Mouse (Mus musculus): Measurements from ENCODE around the gene Pdzd7.

Gene Pdzd7

DNA sequence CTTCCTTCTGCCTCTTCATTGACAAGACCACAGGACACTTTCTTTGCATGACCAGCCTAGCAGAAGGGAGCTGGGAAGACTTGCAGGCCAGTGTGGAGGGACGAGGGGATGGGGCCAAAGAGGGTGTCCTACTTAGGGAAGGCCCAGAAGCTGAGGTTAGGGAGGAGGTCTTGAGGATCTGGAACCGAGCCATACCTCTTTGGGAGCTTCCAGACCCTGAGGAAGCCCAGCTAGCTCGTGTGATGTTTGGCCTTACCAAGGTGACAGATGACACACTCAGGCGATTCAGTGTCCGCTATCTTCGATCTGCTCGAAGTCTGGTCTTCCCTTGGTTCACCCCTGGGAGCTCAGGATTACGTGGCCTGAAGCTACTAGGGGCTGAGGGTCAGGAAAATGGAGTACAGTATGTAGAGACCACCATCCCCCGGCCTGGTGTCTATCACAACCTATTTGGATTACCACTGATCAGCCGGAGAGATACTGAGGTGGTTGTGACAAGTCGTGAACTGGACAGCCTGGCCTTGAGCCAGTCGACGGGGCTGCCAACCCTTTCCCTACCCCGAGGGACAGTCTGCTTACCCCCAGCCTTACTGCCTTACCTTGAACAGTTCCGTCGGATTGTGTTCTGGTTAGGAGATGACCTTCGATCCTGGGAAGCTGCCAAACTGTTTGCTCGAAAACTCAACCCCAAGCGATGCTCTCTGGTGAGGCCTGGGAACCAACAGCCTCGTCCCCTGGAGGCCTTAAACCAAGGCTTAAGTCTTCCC is 37.9 kb downstream of the Pdzd7 start:
- DNase-seq = no peak

DNA sequence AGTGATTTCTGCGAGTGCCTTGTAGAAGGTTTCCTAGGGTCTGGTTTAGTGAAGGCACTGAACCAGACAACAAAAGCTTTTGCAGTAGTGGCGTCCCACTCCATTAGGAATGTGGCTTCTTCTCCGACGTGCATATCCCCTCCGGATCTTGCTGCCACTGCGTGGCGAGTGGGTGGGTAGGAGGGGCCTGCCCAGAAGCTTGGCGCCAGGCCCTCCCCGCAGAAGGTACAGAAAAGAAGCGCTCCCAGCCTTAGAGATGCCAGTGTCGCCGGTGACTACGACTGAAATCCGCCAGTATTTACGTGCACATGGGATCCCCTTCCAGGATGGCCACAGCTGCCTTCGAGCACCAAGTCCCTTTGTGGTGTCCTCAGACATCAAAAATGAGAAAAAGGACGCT is 38.5 kb downstream of the Pdzd7 start:
- DNase-seq = no peak

DNA sequence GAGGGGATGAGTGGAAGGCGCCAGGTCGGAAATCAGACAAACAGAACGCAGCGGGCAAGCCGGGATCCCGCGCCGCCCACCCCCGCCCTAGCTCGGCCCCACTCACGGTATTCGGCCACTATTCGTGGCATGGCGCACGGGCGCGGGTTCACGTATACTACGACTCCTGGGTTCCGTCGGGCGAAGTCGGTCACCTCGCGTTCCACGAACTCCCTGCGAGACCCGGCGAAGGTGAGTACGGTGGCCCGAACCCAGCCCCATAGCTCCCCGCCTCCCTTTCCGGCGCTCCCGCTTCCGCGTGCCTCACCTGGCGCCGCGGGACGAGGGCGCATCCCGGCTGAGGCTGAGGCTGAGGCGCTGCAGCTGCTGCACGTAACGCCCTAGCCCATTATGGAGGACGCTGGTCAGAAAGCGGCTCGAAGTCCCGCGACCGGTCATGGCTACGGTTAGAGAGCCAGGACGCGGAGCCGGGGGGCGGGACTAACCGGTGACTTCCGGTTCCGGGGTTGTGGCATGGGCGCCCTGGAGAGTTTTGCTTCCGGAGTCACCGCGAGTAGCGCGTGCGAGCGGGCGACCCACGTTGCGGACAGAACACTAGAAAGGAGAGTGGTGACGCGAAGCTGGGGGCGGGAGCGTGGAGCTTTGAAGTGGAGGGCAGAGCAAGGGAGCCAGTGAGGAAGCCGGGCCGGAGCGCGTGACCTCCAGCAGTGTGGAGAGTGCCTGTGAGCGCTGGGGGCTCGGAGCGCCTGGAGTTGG is 39.4 kb downstream of the Pdzd7 start, which contains the start of gene Mrpl43:
Mrpl43 (minus strand) TSS at position 486 of the 756 bp plus-strand sequence.
- DNase-seq = peak; percentile 93 to 95

DNA sequence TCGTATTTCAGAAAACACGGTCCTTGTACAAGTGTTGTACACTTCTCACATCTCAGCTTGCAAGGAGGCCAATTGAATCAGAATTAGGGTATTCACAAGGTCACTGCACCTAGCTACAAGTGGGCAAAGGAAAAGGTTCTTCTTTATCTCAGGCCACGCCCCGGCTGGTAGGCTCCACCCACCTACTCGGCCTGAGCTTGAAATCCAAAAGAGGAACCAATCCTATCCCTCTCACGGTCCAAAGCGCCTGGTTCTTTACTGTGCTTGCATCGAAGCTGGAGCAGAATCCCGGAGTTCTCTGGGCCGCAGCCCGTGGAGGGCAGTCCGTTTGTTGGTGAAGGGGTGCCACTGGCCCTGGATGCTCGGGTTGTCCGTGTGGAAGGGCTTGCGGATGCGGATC is 40.1 kb downstream of the Pdzd7 start, which contains the start of gene Twnk:
Twnk (plus strand) TSS at position 220 of the 400 bp plus-strand sequence.
- DNase-seq = peak in 1 of 2 experiments; percentile 52

DNA sequence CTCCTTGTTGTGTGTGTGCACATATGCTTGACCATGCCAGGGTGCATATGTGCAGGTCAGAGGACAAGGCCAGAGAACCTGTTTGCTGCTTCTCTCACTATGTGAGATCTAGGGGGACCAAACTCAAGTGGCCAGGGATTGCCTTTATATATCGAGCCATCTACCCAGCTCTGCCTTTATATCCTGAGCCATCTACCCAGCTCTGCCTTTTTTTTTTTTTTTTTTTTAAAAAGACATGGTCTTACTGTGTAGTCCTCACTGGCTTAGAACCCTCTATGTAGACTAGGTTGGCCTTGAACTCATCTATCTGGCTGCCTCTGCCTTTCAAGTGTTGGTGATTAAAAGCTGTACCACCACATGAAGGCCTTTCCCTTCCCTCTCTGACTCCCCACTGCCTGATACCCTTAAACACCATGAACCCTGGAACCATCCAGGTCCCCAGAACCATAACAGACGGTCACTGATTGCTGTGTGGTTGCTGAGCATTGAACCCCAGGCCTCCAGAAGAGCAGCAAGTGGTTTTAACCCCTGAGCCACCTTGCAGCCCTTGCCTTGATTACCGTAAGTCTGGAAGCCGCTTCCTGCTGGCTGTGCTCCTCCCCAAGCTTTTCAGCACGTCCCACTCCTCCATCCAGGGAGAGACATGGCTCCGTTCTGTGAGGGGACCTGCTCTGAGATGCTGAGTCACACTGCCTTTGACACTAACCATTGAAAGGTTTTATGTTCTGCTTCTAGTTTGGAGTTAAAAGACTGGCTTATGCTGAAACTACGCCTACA is 41.6 kb downstream of the Pdzd7 start:
- DNase-seq = no peak

DNA sequence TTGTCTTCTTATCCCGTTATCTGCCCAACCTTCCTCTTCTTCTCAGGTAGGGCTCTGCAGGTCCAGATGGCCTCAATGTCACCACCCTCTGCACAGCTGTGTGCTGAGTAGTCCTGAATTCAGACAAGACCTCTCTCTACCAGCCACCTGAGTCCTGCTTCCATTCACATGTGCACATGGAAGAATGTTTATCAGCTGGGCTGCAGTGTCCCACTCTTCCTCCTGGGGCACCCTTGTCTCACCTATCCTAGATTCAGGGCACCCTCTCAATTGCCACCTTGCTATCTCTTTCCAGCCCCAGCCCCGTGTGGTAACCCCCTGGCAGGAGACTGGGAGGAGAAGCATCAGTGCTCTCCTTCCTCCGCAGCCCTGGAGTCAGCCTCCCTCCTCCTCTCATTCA is 43.2 kb downstream of the Pdzd7 start:
- DNase-seq = no peak

DNA sequence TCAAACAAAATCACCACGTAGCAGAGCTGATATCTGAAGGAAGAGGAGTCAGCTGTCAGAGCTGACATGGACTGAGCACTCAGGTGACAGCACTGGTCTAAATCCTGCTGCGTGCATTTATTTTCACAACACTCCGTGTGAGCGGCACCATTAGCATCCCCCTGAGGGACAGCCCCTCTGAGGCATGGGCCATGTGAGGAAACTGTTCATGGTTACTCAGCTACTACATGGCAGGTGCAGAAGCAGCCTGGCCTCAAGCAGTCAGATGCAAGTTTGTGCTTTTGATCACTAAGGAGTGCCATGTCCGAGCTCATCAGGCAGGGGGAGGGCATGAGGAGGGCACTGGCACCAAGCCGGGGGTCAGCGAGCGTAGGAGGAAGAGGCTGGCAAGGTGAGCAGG is 45.9 kb downstream of the Pdzd7 start:
- DNase-seq = no peak

DNA sequence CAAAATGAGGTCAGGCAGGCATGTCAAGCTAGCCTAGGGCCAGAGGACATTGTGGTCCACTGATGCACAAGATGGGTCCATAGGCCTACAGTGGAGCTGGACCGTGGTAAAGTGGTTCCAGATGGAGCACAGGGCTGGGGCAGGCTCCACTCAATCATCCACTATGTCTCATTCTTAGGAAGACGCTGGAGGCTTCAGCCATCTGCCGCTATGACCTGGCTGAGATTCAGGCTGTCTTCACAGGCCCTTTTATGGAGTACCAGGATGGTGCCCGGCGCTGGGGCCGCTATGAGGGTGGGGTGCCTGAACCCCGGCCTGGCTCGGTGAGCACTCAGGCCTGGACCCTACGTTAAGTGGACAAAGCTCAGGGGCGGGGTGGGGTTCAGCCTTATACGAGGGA is 47.7 kb downstream of the Pdzd7 start:
- DNase-seq = no peak

DNA sequence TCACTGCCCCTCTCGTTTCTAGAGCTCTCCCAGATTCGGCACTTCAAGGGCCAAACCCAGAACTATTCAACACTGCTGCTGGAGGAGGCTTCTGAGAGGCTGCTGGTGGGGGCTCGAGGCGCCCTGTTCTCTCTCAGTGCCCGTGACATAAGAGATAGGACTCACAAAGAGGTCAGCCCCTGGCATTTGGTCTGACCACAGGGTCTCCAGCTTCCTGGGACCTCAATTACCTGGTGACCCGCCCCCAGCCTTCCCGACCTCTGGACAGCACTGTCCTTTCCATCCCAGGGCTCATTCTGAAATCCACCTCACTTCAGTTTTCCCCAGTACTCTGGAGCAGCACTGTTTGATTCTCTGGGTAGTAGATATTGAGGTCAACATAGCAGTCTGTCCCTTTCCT is 52.8 kb downstream of the Pdzd7 start:
- DNase-seq = no peak

DNA sequence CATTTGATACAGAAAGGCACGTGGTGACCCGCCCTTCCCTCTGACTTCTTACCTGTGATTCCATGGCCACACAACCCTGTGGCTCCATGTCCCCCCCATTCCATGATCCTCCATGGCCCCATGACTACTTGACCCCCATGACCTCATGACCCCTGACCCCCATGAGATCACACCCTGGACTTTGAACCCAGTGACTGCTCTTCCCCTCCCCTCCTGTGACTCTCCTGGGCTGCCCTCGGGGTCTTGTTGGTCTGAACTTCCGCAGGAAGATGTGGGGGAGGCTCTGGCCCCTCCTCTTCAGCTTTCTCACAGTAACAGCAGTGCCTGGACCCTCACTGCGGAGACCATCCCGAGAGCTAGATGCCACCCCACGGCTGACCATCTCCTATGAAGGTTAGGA is 53.3 kb downstream of the Pdzd7 start:
- peak; percentile 27 to 39 for DNase-seq

DNA sequence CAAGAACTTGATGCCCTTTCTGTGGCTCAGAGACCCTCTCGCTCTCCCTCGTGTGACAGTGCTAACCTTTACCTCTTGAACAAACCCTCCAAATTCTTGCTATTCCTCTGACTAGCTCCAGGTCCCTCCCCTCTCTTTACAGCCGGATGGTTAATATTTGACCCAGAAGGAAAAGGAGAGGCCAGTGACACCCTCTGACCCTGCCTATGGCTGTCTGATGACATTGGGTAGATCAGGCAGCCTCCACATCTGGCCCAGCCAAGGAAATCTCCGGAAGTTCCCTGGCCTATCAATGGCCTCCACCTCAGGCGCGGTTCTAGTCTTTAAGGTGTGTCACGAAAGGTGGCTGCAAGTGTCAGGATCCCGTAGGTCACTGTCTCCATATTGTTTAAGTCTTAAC is 54.5 kb downstream of the Pdzd7 start:
- DNase-seq = no peak

DNA sequence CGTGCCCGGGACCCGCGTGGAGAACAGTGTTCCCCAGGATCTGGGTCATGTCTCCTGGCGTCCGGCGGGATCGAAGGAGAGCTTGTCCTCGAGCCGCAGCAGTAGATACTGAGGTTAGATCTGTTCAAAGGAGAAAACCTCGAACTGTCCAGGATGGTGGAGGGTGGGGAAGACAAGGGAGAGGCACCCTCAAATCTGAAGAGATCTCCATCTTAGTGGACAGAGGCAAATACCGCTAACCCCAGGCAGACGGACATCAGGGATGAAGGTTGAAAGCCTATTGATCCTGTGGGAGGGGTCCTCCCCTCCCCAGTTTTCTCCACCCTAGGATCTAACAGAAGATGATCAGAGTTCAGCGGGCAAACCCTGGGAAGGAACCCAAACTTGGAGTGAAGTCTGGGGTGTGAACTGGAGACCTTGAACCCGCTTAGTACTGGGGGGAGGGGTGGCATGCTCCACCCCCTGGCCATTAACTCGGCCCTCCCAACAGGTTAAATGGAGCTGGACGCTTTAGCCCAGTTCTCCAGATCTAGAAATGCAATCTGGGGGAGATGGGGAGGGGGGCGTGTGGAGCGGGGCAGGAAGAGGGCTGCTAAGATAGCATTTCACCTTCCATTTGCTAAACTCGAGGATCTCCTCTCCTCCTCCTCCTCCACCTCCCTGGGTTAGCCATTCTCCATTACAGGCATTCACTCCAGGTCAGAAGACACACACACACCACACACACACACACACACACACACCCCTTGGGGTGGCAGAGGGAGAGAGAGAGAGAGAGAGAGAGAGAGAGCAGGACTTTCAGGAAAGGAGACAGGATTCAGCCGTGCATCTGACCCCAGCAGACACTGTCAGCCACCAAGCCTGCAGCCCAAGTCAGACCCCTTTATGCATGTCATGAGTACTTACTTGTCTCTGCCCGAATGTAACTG is 55.7 kb downstream of the Pdzd7 start:
- DNase-seq = no peak

DNA sequence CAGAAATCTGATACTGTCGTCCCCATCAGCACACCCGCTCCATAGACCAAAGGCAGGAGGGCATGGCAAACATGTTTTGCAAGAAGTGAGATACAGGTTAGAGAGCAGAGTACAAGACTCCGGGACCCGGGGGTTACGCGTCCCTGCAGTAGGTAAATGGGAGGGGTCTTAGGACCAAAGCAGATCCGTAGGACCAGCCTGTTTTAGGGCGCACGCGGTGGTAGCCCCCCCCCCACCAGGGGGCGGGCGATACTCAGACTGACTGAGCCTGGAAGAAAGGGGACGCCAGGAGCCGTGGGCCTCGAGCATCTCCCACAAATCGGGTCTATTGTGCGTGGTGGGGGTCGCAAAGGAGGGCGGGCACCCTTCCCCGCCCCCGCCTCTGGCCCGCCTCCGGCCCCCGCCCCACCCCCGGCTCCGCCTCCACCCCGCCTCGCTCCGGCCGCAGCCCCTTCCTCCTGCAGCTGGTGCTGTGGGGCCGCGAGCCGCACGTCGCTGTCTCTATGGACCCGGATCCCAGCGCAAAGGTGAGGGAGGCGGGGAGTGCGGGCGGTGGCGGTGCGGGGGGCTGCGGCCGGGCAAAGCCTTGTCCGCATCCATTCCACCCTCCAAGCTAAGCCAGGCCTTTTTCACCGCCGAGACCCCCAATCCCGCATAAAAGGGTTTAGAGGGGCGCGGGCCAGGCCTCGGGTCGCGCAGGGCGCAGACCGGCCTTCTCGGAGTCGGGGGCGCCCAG is 56.5 kb downstream of the Pdzd7 start, which contains the start of gene Sema4g:
Sema4g (plus strand) TSS at position 271 of the 736 bp plus-strand sequence.
- peak; percentile 52 to 58 for DNase-seq

DNA sequence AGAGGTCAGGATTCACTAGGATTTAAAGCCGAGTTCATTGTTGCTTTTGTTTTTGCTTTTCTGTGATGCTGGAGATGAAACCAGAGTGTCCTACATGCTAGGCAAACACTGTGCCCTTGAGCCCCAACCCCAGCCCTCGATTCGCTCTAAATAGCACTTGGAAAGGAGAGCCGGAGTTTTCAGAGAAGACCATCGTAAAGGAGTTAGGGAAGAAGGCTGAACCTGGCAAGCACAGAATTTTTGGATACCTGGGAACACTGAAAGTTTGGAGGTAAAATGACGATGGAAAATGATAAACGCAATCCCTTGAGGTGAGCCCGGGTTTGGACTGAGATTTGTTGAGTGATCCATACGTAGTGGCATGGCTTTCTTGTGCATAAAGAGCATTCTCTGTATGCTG is 57.2 kb downstream of the Pdzd7 start:
- DNase-seq = no peak

DNA sequence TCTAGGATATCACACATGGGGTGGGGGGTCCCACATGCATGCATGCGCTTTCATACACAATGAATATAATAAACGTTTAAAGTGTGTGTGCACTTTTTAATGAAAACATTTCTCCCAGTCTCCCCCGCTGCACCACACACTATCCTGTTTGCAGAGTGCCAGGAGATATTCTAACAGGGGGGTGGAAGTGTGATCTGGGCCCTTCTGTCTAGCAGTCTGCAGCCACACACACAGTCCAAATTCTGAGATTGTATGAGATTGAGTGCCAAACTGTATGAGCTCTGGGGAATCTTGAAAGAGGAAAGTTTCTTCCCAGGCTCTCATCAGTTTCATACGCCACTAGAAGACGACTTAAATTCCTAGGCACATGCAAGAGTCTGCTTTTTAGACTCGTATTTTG is 57.7 kb downstream of the Pdzd7 start:
- no peak for DNase-seq

DNA sequence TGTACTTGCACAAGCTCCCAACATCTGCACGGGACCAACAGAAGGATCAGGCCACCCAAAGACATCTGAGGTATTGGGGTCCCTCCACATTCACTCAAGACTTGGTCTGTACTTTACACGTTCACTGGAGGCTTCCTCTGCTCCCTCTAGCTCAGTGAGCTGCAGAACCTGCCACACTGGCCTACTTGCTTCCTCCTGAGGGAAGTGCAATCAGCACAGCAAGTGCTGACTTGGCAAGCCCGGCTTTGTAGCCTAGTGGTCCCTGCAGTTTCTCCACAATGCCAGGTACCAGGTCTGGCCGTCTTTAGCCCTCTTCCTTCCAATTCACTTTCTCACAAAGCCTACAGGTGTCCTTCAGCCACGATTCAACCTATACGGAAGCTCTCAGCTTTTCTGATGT is 58.5 kb downstream of the Pdzd7 start:
- no peak for DNase-seq

DNA sequence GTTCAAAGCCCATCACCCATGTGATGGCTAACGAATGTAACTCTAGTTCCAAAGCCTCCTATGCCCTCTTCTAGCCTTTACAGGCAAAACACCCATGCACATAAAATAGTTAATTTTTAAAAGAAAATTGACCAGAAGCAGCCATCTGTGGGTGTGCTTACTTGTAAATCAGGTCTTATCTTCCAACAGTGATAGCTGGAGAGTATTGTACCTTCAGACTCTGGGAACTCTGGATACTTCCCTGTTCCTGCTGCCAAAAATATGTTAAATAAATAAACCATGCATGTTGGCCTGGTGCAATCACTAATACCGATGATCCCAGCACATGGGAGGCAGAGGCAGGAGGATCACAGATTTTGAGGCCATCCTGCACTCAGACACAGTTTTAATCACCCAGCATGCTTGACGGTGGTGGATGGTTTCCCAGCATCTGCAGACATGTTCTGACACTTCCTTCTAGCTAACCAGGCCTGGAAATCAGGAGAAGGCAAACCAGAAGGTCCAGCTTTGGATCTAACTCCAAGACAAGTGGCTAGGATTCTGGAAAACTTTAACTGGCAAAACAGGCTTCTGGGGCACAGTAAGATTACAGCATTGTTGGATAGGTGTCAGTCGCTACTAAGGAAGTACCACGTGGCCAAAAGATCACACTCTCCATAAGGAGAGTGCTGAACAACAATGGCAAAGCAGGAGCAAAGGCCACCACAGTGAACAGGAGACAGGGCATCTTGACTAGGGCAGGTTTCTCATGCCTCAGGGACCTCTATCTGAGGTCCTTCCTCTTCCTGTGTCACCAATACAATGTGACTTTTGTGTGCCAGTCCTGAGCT is 60.1 kb downstream of the Pdzd7 start:
- no peak for DNase-seq

DNA sequence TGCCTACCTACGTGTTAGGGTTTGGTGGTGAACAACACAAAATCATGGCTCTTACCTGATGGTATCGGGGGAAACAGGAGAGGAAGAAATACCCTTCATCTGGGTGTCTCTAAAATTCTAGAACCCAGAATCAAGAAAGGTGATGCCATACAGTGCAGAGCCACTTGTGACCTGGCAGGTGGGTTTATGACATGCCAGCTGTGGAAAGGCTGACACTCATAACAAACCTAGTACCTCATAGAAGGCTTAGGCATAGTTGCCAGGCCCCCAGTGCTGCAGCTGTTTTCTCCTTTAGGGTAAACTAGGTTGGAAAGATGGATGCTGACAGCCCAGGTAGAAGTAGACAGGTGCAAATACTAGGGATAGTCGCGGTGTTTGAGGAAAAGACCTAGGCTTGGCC is 61.1 kb downstream of the Pdzd7 start:
- DNase-seq = no peak

DNA sequence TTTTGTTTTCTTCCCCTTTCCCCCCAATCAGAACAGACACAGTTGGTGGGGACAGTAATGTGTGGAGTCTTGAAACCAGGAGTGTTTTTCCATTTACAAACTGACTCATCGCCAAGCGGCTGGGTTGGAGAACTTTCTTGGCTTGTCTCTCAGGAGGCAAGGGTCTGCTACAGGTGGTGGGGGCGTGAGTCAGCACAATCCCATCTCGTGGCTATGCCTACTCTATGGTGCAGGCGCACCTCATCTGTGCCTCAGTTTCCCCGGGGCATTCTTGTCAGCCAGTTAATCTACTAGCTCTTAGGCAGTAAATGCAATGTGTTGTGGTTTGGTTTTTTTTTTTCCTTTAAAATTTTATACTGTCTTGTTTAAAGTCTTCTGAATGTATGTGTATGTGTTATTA is 62.2 kb downstream of the Pdzd7 start:
- DNase-seq = no peak

DNA sequence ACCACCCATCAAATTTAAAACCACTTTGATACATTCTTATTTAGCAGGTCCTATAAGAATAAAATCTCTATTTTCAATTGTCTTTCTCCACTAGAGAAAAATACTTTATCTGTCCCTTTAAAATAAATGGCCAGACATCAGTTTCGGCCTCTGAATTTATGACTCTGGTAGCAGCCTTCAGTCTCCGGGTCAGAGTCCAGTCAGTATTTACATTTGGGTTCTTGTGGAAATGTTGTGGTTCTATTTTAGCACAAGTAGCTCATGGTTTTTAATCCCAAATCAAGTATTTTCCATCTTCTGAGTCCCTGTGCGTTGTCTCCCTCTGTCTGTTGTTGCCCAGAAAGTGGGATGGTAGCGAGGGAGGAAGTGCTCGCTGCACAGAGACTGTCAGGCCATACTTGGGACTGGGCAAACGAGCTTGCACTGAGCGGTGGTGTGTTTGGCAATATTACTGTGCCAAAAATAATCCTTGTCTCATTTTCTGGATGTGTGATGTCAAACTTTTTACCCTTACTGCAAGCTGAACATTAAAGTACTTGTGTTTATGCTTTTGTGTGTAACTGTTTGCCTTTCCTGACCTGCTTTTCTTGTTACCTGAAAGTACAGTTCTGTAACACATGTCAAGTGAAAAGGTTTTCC is 62.9 kb downstream of the Pdzd7 start:
- no peak for DNase-seq

Measured in thymus, postnatal 36 days (tissue).